Mouse (Mus musculus) layer of hippocampus, adult 8-10 months (tissue): ENCODE measurements at regions not wholly inside any gene's neighbourhood (a gene's known extent, or its start where the extent isn't known, plus 50 kb on each side); places are given as distances from the start of the nearest gene placed in this dataset.
A peak's percentile ranks its signal among the peaks of the same experiment; 100 is the strongest.

Experiments used
- DNase-seq, 2 experiments: peaks; one replicate each; pipeline ENCODE4 v3.0.0; 2022; ENCODE audit warnings: low spot score in 2 of 2

DNA sequence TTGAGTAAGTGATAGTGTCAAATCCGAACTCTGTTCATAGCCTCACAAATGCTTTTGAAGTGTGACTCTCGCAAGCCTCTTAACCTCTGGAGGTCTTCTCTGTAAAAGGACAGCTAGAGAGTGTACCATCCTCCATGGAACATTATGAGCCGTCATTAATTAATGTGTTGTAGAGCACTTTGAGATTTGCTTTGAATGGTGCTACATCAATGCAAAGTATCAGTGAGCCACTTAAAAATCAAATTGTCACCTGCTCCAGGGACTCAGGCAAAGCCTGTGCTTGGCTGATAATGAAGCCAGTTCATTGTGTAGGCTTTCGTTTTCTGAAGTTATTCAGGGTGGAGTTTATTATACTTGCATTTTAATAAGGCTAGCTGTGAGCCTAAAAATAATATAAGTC lies 801.8 kb upstream of the B3galt2 start:
- no peak for DNase-seq

DNA sequence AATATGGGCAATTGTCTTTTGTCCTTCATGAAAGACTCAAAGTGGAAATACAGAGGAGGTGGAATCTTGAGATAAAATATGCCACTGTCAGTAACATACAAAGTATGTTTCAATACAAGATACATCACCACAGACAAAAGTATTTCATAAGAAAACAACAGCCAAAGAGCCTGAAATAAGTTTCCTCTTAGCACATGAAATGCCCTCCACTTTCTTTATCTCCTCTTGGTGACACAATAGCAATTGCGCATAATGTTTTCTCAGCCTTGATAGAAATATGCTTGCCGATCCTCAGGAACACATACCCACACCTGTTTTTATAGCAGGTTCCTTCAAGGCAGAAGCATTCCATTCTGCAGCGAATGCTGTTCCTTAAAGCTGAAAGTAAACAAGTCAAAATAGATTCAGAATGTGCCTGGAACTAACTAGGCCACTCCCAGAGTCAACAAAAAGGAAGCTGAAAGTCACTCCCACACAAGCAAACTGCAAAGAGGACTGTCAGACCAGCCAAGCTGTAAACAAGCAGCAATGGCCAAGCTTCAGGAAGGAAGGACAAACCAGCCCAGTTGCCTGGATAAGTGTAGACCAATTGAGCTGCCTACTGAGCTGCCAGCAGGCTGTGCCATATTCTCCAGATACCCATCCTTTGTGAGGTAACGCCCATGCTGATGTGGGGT lies 773.3 kb upstream of the B3galt2 start:
- DNase-seq = no peak

DNA sequence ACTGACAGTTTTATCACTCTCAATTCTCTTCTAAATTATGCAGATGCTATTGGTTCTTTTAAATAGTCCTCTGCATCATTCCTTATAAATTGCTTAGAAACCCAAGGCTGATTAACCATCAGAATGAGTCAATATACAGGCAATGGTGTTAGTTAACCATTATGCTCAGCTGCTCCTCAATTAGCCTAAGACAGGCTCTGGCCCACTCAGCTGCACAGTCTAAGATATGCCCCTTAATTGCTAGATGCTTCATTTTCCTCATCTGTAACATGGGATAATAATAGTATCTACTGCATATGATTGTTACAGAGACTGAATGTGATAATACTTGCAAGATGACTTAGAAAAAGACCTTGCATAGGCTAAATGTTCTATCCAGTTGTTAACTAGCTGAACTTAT lies 748.6 kb upstream of the B3galt2 start:
- DNase-seq = no peak

DNA sequence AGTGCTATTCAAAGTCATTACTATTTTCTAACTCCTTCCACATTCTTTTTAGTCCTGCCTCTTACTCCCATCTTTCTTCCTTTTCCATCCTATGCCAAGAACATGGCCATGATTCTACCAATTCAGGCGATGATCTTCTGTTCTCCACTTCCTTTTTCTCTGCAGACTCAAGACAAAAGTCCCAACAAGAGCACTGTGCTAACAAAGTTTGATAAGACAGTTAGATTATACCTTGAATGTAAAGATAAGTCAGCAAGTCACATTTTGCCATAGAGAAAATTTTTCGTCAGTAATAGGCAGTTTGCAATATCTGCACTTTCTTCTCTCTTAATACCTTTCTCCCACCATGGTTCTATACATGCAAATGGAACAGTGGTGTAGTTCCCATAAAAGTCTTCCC lies 747.3 kb upstream of the B3galt2 start:
- DNase-seq = no peak

GRCm38 (mm10) chr1:142894145-142894544 lies 746.3 kb upstream of the B3galt2 start:
- DNase-seq = no peak

DNA sequence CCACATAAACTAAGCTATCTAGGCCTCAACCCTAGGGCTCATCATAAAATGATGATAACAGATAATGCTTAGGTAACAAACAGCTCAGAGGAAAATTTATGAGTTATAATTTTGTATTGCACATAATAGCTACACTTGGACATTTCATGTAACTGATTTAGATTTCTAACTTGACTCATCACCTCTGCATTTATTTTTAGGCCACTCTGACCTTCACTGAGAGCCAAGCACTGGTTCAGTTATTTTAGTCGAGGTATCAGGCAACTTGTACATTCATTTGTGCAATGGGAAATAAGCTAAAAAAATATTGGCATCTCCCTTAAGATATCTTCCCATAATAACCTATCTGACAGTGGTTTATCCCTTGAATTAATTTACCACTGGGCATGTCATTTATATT lies 745.4 kb upstream of the B3galt2 start:
- no peak for DNase-seq

DNA sequence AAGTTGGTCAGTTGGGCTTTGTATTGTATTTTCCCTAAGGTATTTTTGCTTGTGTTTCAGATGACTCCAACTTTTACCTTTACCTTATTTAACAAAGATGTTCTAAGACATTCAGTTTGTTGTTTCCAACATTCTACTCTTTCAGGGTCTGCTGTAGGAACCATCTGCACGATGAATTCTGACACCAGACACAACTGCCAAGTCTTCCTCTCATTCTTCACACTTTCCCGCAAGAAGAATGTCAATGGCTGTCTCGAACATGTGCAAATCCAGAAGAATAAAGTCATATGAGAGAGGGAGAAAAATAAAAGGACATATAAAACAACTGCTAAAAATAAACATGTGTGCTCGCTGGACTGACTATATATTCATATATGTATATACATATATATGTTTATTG lies 730.6 kb upstream of the B3galt2 start:
- no peak for DNase-seq

GRCm38 (mm10) chr1:142956686-142957085 lies 683.8 kb upstream of the B3galt2 start:
- no peak for DNase-seq

DNA sequence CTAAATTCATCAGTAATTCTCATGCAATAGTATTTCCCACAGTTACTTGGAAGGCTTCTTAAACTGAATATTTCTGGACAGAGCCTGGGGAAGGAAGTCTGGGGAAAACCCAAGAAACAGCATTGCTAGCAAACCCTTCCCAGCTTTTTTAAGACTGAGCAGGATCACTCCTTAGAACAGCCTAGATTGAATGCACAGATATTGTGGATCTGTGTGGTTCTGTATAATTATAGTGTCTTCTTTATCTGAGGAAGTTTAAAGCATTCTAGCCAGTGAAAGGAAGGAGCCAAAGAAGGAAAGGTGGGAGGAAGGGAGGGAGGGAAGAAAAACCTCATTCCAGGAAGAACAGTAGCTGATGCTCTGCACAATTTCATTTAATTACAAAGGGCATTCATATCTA lies 669.0 kb upstream of the B3galt2 start:
- no peak for DNase-seq

DNA sequence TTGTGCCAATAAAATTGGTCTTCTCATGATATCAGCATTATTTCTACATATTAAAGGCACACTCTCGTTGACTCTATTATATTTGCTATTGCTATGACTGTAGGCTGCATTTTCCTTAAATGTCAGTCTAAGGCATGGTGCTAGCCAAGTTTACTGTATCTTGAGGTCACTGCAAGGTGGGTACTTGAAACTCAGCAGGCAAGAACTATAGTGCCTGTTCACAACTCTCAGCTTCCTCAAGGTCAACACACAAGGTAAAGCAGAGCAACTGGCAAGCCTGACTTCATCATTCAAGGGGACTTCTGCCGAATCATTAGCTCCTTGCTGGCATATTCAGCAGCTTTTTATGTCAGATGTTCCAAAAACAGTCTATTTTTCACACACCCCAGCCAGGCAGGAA lies 667.1 kb upstream of the B3galt2 start:
- DNase-seq = no peak

GRCm38 (mm10) chr1:142982994-142983393 lies 657.5 kb upstream of the B3galt2 start:
- no peak for DNase-seq

DNA sequence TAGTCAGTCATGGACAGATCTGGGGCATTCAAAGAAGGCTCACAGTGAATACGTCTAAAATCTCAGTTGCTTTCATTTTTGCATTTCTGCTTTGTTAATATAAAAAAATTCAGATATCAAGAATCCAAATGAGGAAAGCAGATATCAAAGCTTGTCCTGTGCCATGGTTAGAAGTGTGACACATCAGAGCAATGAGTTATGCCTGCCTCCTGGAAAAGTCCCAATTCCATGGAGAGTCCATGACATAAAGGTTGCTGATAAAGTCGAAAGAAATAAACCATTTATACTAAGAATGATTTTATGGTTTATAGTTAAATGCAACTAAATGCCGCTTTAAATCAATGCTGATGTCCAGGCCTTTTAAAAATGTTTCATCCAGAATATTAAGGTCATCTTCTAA lies 656.8 kb upstream of the B3galt2 start:
- DNase-seq = no peak

GRCm38 (mm10) chr1:142985516-142985915 lies 654.9 kb upstream of the B3galt2 start:
- peak in 1 of 2 experiments; percentile 12 for DNase-seq

GRCm38 (mm10) chr1:143000216-143000615 lies 640.2 kb upstream of the B3galt2 start:
- no peak for DNase-seq

- no peak for DNase-seq
These were observed 639.4 kb upstream of the B3galt2 start for GRCm38 (mm10) chr1:143001112-143001511.

- no peak for DNase-seq
These were observed 634.4 kb upstream of the B3galt2 start for GRCm38 (mm10) chr1:143006045-143006444.

DNA sequence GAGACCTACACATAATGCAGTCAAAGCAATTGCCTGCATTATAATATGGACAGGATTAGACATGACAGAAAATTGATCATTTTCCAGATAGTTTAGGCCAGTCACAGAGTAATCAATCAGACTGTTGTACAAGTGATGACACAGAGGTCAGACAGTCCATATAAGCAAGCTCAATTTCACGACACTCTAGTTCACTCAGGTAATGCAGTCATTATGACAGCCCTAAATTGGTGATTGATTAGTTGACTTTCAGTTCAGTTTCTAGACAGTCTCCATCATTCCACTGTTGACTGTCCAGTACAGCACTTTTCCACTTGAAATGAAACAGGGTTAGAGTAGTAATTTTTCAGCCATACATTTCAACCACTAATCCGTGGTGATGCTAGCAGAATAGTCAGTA lies 620.5 kb upstream of the B3galt2 start:
- no peak for DNase-seq

DNA sequence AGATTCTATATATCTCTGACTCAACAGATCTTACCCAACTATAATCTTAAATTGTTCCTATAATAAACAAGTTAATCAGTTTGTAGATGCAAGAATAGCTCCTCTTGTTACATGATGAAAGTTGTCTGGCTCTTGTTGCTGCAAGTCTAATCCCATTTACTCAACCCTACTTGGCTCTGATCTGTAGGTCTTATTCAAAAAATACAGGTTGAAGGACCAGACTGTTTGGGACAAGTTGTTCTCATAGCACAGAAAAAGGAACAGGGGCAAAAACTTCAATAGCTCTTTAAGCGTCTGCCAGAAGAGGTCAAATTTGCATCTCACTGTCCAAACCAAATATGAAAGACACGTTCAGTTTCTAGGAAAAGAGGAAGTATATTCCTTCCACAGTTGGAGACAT lies 587.3 kb upstream of the B3galt2 start:
- DNase-seq = no peak

DNA sequence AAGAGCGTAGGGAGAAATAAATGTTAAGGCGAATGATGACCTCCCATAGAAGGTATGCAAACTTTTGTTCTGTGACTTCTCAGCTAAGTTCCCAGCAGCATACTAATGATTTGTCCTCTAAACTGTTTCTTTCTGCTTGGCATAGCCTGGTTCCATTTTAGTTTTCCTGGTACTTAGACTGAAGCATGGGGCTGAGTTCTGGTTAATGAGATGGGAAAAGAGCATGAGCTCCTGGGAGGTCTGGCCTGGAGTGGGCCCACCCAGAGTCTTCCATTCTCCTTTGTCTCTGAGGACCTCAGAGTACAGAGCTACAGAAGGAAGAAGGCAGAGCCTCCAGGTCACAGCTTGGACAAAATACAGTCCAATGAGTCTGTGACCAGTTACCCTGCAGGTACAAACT lies 586.9 kb upstream of the B3galt2 start:
- peak; percentile 42 to 45 for DNase-seq

GRCm38 (mm10) chr1:143054451-143055024 lies 585.9 kb upstream of the B3galt2 start:
- no peak for DNase-seq

- no peak for DNase-seq
These were observed 579.5 kb upstream of the B3galt2 start for GRCm38 (mm10) chr1:143060698-143061576.

GRCm38 (mm10) chr1:143065493-143065892 lies 575.0 kb upstream of the B3galt2 start:
- no peak for DNase-seq
